Mouse (Mus musculus): ENCODE results near the gene Slc25a53.

DNA sequence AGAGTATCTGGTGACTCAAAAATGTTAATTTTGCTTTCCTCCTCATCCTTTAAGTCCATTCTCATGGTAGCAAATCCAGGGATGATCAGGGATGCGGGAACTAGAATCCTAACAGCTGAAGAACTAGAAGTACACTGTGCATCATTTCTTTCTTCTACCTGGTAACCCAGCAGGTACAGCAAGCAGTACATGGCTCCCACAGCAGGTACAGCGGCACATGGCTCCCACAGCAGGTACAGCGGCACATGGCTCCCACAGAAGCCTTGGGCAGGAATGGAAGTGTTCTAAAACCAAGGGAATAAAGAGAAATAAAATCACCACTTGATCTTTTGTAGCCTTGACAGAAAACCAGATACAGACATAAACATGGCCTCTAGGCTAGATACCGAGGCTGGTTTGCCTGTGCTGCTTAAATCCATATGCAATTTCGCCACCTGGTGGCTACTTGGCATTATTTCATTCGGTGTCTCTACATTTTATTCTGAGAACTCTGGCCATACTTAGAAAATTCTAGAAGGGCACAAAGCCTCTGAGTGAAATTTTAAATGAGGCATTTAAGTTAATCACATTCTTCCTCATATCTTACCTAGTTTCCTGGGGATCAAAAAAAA is 22.9 kb downstream of the Slc25a53 start:
- no peak for TF ChIP-seq CTCF (IDR thresholded peaks at IDR 0.05; ENCODE audit: borderline replicate concordance, insufficient read depth, low read length)
- no peak for TF ChIP-seq POLR2A (IDR thresholded peaks at IDR 0.05; ENCODE audit: low read depth, low read length)
